Mouse (Mus musculus): Measurements from ENCODE around the gene Cyb561d2.

DNA sequence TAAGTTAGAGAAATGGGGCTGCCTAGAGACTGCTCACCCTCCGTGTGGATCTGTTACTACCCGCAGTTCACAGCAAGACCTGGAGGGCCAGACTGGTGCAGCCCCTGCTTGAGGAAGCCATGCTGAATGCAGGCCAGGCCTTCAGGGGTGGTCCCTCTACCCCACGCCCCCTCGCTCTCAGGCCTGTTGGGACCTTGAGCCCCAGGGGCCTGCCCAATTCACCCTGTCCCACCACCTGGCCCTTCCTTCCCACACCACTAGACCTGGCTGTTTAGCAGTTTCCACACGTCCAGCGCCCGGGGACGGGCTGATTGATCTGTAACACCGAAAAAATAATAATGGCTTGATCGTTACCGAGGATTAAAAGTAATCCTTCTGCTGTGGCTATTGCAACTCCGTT lies 47.8 kb downstream of the Cyb561d2 start:
- TF ChIP-seq CTCF (conservative IDR thresholded peaks at IDR 0.05; ENCODE audit: insufficient read depth, insufficient read length, low read depth, low read length) = no peak
- TF ChIP-seq POLR2A (IDR thresholded peaks at IDR 0.05; ENCODE audit: low read depth, low read length) = no peak
